Mouse (Mus musculus): ENCODE data around the gene Prkar1b. TPM values are rescaled to one million over a fixed set of nuclear protein-coding genes. Genes with fewer than 3 reads are reported as not detected.

The Prkar1b gene
- polyA plus RNA-seq, 1 experiment from 2014 or later, result 13.5 TPM

- no peaks in the 10 kb centered on the region for H3K4me1 ChIP-seq (ENCODE audit: insufficient read depth)
- H3K4me2 ChIP-seq, result no peak overlapping the region
- ATAC-seq (ENCODE audit: insufficient read depth) (peak; percentile 35; the same call in 1 of the 2 replicates), DNase-seq (no peak)
- no peak overlapping the region; the same call in 1 of the 2 replicates for H3K27ac ChIP-seq (ENCODE audit: low read depth)
- no peak overlapping the region for H3K9ac ChIP-seq
- H3K27me3 ChIP-seq (ENCODE audit: insufficient read depth, low read length), result no peaks in the 10 kb centered on the region
- WGBS, result 34% methylated on average over 15 of the region's 15 CpGs
- H3K36me3 ChIP-seq (ENCODE audit: insufficient read depth), result no peaks in the 10 kb centered on the region
- no peak for TF ChIP-seq CTCF (IDR thresholded peaks at IDR 0.05; ENCODE audit: low read depth)
- no peak overlapping the region for H3K4me3 ChIP-seq (ENCODE audit: low read depth, low read length)
- H3K9me3 ChIP-seq (ENCODE audit: low read depth, low read length), result no peaks in the 10 kb centered on the region
These were observed 122.2 kb downstream of the Prkar1b start for GRCm38 (mm10) chr5:139027603-139028002.

- Histone ChIP-seq H3K9me3 (ENCODE audit: low read depth, low read length) (no peaks in the 10 kb centered on the region), H3K4me1 (ENCODE audit: insufficient read depth) (no peaks in the 10 kb centered on the region), H3K9ac (no peak overlapping the region), H3K4me2 (no peak overlapping the region), H3K27me3 (ENCODE audit: insufficient read depth, low read length) (no peaks in the 10 kb centered on the region), H3K4me3 (ENCODE audit: low read depth, low read length) (no peak overlapping the region), H3K36me3 (ENCODE audit: insufficient read depth) (no peaks in the 10 kb centered on the region), H3K27ac (ENCODE audit: low read depth) (no peak overlapping the region)
- WGBS, result 58% methylated on average over 12 of the region's 12 CpGs
- no peak for TF ChIP-seq CTCF (IDR thresholded peaks at IDR 0.05; ENCODE audit: low read depth)
- peak; percentile 10 for DNase-seq
- ATAC-seq (ENCODE audit: insufficient read depth), result no peak
These were observed 125.3 kb downstream of the Prkar1b start for GRCm38 (mm10) chr5:139024351-139025105.

DNA sequence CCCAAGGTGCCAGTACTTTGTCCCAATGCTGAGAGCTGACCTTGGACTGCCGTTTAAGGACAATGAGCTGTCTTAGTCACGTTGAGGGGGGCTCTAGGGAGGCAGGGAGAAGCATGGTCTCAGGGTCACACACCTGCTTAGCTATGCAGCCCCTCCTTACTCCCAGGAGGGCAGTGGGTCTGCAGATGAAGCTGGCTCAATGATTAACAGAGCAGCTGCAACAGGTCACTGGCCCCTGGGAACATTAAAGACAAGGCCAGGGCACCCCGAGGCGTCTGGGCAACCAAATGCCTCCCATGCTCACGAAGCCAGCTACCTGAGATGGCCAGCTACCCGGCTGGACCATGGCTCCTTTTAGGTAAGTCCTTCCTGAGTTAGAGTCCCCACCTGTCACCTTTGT lies 129.2 kb downstream of the Prkar1b start:
- H3K9me3 ChIP-seq (ENCODE audit: low read depth, low read length), result no peaks in the 10 kb centered on the region
- no peak overlapping the region for H3K9ac ChIP-seq
- no peak for ATAC-seq (ENCODE audit: insufficient read depth)
- H3K4me2 ChIP-seq, result no peak overlapping the region
- no peak for TF ChIP-seq CTCF (IDR thresholded peaks at IDR 0.05; ENCODE audit: low read depth)
- 57% methylated on average over 6 of the region's 6 CpGs for WGBS
- H3K4me1 ChIP-seq (ENCODE audit: insufficient read depth), result 0 out of 2 replicates have a peak, but pooled peaks cover 5% of the 10 kb centered on the region
- no peak overlapping the region for H3K4me3 ChIP-seq (ENCODE audit: low read depth, low read length)
- H3K27me3 ChIP-seq (ENCODE audit: insufficient read depth, low read length), result no peaks in the 10 kb centered on the region
- DNase-seq, result no peak
- no peak overlapping the region for H3K27ac ChIP-seq (ENCODE audit: low read depth)
- no peaks in the 10 kb centered on the region for H3K36me3 ChIP-seq (ENCODE audit: insufficient read depth)

- no peaks in the 10 kb centered on the region for H3K27me3 ChIP-seq (ENCODE audit: insufficient read depth, low read length)
- no peaks in the 10 kb centered on the region for H3K36me3 ChIP-seq (ENCODE audit: insufficient read depth)
- H3K27ac ChIP-seq (ENCODE audit: low read depth), result no peak overlapping the region
- no peak overlapping the region for H3K4me3 ChIP-seq (ENCODE audit: low read depth, low read length)
- DNase-seq, result peak; percentile 79
- TF ChIP-seq CTCF (IDR thresholded peaks at IDR 0.05; ENCODE audit: low read depth), result no peak
- no peak overlapping the region for H3K4me2 ChIP-seq
- H3K4me1 ChIP-seq (ENCODE audit: insufficient read depth), result 0 out of 2 replicates have a peak, but pooled peaks cover 5% of the 10 kb centered on the region
- H3K9me3 ChIP-seq (ENCODE audit: low read depth, low read length), result no peaks in the 10 kb centered on the region
- peak; percentile 42; the same call in 1 of the 2 replicates for ATAC-seq (ENCODE audit: insufficient read depth)
- no peak overlapping the region for H3K9ac ChIP-seq
- 62% methylated on average over 15 of the region's 15 CpGs for WGBS
These were observed 132.3 kb downstream of the Prkar1b start for GRCm38 (mm10) chr5:139017371-139018124.

DNA sequence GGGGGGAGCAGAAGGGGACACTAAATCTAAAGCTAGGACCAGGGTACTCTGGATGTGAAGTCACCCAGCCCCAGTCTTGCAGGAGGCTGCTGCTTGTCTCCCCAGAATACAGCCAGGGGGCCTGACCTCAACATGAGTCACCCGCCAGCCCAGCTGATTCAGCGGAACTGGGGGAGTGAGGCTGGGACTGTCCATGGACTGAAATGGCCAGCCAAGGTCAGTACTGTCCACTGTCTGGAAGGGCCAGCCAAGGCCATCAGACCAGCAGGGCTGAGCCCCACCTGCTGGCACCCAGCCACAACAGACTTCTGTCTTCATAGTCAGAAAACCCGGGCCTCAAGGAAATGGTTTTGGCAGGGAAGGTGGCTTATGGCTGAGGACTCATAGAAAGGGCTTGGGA lies 134.7 kb downstream of the Prkar1b start:
- Histone ChIP-seq H3K9me3 (ENCODE audit: low read depth, low read length) (no peaks in the 10 kb centered on the region), H3K4me1 (ENCODE audit: insufficient read depth) (0 out of 2 replicates have a peak, but pooled peaks cover 5% of the 10 kb centered on the region), H3K27me3 (ENCODE audit: insufficient read depth, low read length) (no peaks in the 10 kb centered on the region), H3K4me3 (ENCODE audit: low read depth, low read length) (no peak overlapping the region), H3K27ac (ENCODE audit: low read depth) (no peak overlapping the region), H3K4me2 (no peak overlapping the region), H3K9ac (no peak overlapping the region), H3K36me3 (ENCODE audit: insufficient read depth) (no peaks in the 10 kb centered on the region)
- DNase-seq (peak; percentile 24), ATAC-seq (ENCODE audit: insufficient read depth) (peak; percentile 45; the same call in 1 of the 2 replicates)
- 43% methylated on average over 3 of the region's 3 CpGs for WGBS
- no peak for TF ChIP-seq CTCF (IDR thresholded peaks at IDR 0.05; ENCODE audit: low read depth)

DNA sequence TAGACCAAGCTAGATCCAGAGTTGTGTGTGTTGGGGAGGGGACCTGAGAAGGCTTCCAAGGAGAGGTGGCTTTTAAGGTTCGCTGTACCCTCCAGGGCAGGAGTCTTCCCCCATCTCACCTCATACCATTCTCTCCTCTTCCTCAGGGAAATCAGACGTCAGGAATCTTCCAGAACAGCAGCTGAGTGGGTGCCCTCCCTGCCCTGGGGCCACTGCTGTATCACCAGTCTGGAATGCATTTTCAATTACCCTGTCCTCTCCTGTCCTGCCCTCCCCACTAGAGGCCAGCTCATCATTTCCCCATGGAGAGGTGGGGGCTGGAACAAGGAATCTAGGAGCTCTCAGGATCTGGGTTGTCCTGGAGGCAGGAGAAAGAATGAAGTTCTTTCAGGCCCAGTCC lies 139.2 kb downstream of the Prkar1b start:
- H3K9me3 ChIP-seq (ENCODE audit: low read depth, low read length), result no peaks in the 10 kb centered on the region
- DNase-seq (no peak), ATAC-seq (ENCODE audit: insufficient read depth) (no peak)
- no peak overlapping the region for H3K4me2 ChIP-seq
- no peaks in the 10 kb centered on the region for H3K27me3 ChIP-seq (ENCODE audit: insufficient read depth, low read length)
- no peak overlapping the region for H3K27ac ChIP-seq (ENCODE audit: low read depth)
- no peak overlapping the region for H3K4me3 ChIP-seq (ENCODE audit: low read depth, low read length)
- H3K4me1 ChIP-seq (ENCODE audit: insufficient read depth), result no peaks in the 10 kb centered on the region
- 63% methylated on average over 2 of the region's 2 CpGs for WGBS
- no peaks in the 10 kb centered on the region for H3K36me3 ChIP-seq (ENCODE audit: insufficient read depth)
- no peak for TF ChIP-seq CTCF (IDR thresholded peaks at IDR 0.05; ENCODE audit: low read depth)
- H3K9ac ChIP-seq, result no peak overlapping the region

DNA sequence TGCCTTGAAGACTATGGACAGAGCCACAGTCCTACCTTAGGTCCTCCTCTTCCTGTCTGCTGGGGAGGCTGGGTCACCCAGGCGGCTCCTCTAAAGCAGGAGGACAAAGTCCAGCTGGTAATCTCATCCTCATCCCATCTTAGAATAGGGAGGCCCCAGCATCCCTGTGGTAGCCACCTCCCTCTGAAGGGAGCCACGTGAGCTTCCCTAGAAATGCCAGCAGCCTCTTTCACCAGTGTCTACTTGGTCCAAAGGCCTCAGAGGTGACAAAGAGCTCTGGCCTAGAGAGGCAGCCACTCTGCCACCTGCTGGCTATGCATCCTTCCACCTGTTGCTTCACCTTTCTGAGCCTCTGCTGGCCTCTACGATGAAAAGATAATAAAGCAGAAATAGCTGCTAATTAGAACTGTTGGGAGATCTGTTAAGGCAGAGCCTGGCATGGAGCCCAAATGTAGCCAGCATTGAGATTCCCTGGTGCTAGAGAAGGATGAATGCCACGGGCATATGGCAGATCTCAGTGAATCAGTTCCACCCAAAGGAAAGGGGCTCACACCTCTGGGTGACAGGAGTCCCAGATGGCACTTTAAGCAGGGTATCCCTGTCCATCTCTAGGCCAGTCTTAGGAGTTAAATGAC lies 142.5 kb downstream of the Prkar1b start:
- no peaks in the 10 kb centered on the region for H3K36me3 ChIP-seq (ENCODE audit: insufficient read depth)
- H3K4me3 ChIP-seq (ENCODE audit: low read depth, low read length), result no peak overlapping the region
- no peak overlapping the region for H3K9ac ChIP-seq
- H3K27ac ChIP-seq (ENCODE audit: low read depth), result no peak overlapping the region
- WGBS, result 42% methylated on average over 4 of the region's 4 CpGs
- TF ChIP-seq CTCF (IDR thresholded peaks at IDR 0.05; ENCODE audit: low read depth), result peak; percentile 60
- H3K9me3 ChIP-seq (ENCODE audit: low read depth, low read length), result no peaks in the 10 kb centered on the region
- ATAC-seq (ENCODE audit: insufficient read depth) (no peak), DNase-seq (peak; percentile 28)
- no peak overlapping the region for H3K4me2 ChIP-seq
- H3K27me3 ChIP-seq (ENCODE audit: insufficient read depth, low read length), result no peaks in the 10 kb centered on the region
- H3K4me1 ChIP-seq (ENCODE audit: insufficient read depth), result no peaks in the 10 kb centered on the region

All from lung, embryonic 14.5 days (tissue).